Mouse (Mus musculus) spleen, adult 2 months (tissue): ENCODE measurements around the gene Fbxl17.

ENCODE experiments used
- CTCF ChIP-seq: fragments of 200-500 bp; IDR thresholded peaks from 2 replicates; pipeline ENCODE4 v1.5.1; 2011; ENCODE audit warnings: mild to moderate bottlenecking, inconsistent platforms; ENCODE audit not compliant: insufficient read depth, insufficient read length, insufficient replicate concordance; ENCODE audit errors: extremely low read depth
- POLR2A ChIP-seq: fragments of 200-500 bp; IDR thresholded peaks from 2 replicates; pipeline ENCODE4 v1.6.1; 2011; ENCODE audit warnings: low read depth, low read length, inconsistent platforms

DNA sequence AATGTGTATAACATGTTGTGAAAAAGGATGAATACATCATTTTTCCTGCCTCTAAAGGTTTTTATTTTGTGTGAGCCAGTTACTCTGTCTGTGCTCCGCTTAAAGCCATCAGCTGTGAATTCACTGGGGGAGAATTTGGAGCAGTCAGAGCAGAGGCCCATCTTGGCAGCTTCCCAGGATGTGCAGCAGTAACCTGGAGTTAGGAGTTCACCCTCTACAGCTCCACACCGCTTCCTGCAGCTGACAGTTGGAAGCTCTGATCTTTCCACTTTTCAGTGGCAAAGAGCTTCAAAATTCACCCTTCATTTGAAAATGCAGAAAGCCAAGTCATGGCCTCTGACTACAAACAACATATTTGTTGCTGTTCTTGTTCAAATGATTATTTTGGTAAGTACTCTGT lies 212.4 kb downstream of the Fbxl17 start:
- TF ChIP-seq CTCF, result no peak
- no peak for TF ChIP-seq POLR2A
